In the genomic region with DNA sequence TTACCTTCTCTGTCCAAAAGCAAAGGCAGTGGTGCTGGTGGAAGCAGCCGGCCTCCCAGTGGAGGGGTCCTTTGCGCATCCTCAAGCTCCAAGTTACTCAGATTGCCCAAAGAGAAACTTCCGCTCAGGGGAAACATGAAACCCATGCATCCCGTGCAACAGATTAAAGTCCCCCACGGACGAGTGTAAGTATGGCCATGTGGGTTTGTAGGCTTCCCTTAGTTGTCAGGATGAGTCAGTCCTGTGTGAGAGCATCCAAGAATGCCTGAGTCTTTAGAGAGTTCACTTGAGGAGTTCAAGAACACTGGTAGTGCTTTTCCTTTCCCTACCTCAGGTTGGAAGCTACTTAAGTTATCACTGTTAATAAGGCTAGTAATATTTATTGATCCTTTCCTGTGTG, we compare ENCODE assay signal across 30 mouse cellular contexts. TPM values are rescaled to one million over a fixed set of nuclear protein-coding genes. Genes with fewer than 3 reads are reported as not detected.
DNase-seq lines count a peak whose midpoint lies in the region; ATAC-seq and TF ChIP-seq lines count a peak whose summit lies in the region.
"Had no signal": no experiment of that assay in that cellular context is flagged by ENCODE, and none has a peak within 500 bp of the region (broad histone marks: within the 10 kb centered on the region; RNA-seq: fewer than 3 reads in every experiment).

No protein-coding gene starts in this region.

- TF ChIP-seq CTCF in MEL (IDR thresholded peaks at IDR 0.05 in 2 of 3, conservative IDR thresholded peaks at IDR 0.05 in 1 of 3; ENCODE audit: control insufficient read depth in 1 of 3, insufficient read depth in 1 of 3, low read depth in 2 of 3, low read length in 3 of 3, poor library complexity in 1 of 3, severe bottlenecking in 1 of 3), result no peak
- TF ChIP-seq CTCF in lung, postnatal 0 days (IDR thresholded peaks at IDR 0.05), result no peak

- TF ChIP-seq RAD21 in MEL (IDR thresholded peaks at IDR 0.05; ENCODE audit: low read depth, low read length), result no peak

- H3K27ac ChIP-seq in heart, embryonic 15.5 days, result 0 out of 2 replicates have a peak overlapping the region, but pooled peaks have one; percentile 52
- peak overlapping the region; percentile 99 for H3K27ac ChIP-seq in MEL (ENCODE audit: control insufficient read depth, low read depth, low read length)
- no peak overlapping the region for H3K27ac ChIP-seq in midbrain, embryonic 13.5 days
- no peak overlapping the region for H3K27ac ChIP-seq in hindbrain, embryonic 12.5 days
- H3K27ac ChIP-seq in lung, postnatal 0 days (ENCODE audit: low read length), result no peak overlapping the region
- H3K27ac ChIP-seq: embryonic facial prominence, embryonic 13.5 days; heart, embryonic 10.5 days; intestine, embryonic 15.5 days; left cerebral cortex, adult 2 months; limb, embryonic 13.5 days; midbrain, embryonic 15.5 days; stomach, postnatal 0 days had no signal

- H3K79me2 ChIP-seq in MEL (ENCODE audit: control insufficient read depth, insufficient read depth, low read length, poor library complexity), result no peaks in the 10 kb centered on the region

- TF ChIP-seq POLR2A in MEL (IDR thresholded peaks at IDR 0.05; ENCODE audit: control insufficient read depth in 1 of 2, insufficient read depth in 1 of 2, low read depth in 1 of 2, low read length in 2 of 2, poor library complexity in 1 of 2), result no peak

- DNase-seq in heart, postnatal 14 days, result no peak
- DNase-seq in MEL (ENCODE audit: low read depth, low spot score), result no peak
- no peak for DNase-seq in lung, postnatal 0 days (ENCODE audit: low spot score)
- DNase-seq: adrenal gland, postnatal 10 days; B cell, adult 2 months; cerebellum, adult 18-20 months; cerebellum, postnatal 10 days; gastrocnemius, postnatal 10 days; kidney, adult 2 months; kidney, postnatal 36 days; lung, postnatal 4 days; right cerebral cortex, postnatal 4 days; thymus, adult 18-20 months; thymus, postnatal 36 days had no signal

- WGBS in heart, embryonic 15.5 days, result 78% methylated on average over 6 of the region's 6 CpGs
- 92% methylated on average over 6 of the region's 6 CpGs for WGBS in midbrain, embryonic 13.5 days
- WGBS in hindbrain, embryonic 12.5 days, result 88% methylated on average over 6 of the region's 6 CpGs
- 82% methylated on average over 6 of the region's 6 CpGs for WGBS in lung, postnatal 0 days

- no peak overlapping the region for H3K9ac ChIP-seq in heart, embryonic 15.5 days
- H3K9ac ChIP-seq in MEL (ENCODE audit: control insufficient read depth, low read depth, low read length, poor library complexity, severe bottlenecking), result peak overlapping the region; percentile 57
- H3K9ac ChIP-seq in midbrain, embryonic 13.5 days (replicated peaks), result no peak overlapping the region
- no peak overlapping the region for H3K9ac ChIP-seq in hindbrain, embryonic 12.5 days
- no peak overlapping the region for H3K9ac ChIP-seq in lung, postnatal 0 days (replicated peaks; ENCODE audit: low read depth)
- H3K9ac ChIP-seq: embryonic facial prominence, embryonic 13.5 days; intestine, embryonic 15.5 days; limb, embryonic 13.5 days; liver, embryonic 15.5 days; midbrain, embryonic 15.5 days had no signal

- peaks cover 17% of the 10 kb centered on the region for H3K36me3 ChIP-seq in heart, embryonic 15.5 days
- H3K36me3 ChIP-seq in MEL (ENCODE audit: control insufficient read depth in 1 of 2, insufficient read depth in 2 of 2, low read length in 2 of 2), result peaks cover 2 to 31% of the 10 kb centered on the region in 2 experiments; a peak in 2 of 4 replicates
- H3K36me3 ChIP-seq in midbrain, embryonic 13.5 days, result peaks cover 27% of the 10 kb centered on the region
- H3K36me3 ChIP-seq in hindbrain, embryonic 12.5 days, result peaks cover 11% of the 10 kb centered on the region
- 0 out of 2 replicates have a peak, but pooled peaks cover 10% of the 10 kb centered on the region for H3K36me3 ChIP-seq in lung, postnatal 0 days (ENCODE audit: insufficient read depth, low read length)
- H3K36me3 ChIP-seq: midbrain, embryonic 15.5 days had no signal

- H3K4me2 ChIP-seq in heart, embryonic 15.5 days, result no peak overlapping the region
- H3K4me2 ChIP-seq in midbrain, embryonic 13.5 days (replicated peaks), result no peak overlapping the region
- no peak overlapping the region for H3K4me2 ChIP-seq in hindbrain, embryonic 12.5 days (replicated peaks)
- no peak overlapping the region for H3K4me2 ChIP-seq in lung, postnatal 0 days (replicated peaks; ENCODE audit: low read depth, low read length)
- H3K4me2 ChIP-seq: embryonic facial prominence, embryonic 13.5 days; intestine, embryonic 15.5 days; limb, embryonic 13.5 days; midbrain, embryonic 15.5 days had no signal

- H3K4me3 ChIP-seq in heart, embryonic 15.5 days, result no peak overlapping the region
- H3K4me3 ChIP-seq in MEL (ENCODE audit: control insufficient read depth in 1 of 2, insufficient read depth in 1 of 2, low read depth in 2 of 2, low read length in 2 of 2), result peak overlapping the region in 1 of 2 experiments; percentile 13; a peak in 1 of 4 replicates
- no peak overlapping the region for H3K4me3 ChIP-seq in midbrain, embryonic 13.5 days (replicated peaks)
- H3K4me3 ChIP-seq in hindbrain, embryonic 12.5 days, result no peak overlapping the region
- no peak overlapping the region for H3K4me3 ChIP-seq in lung, postnatal 0 days (ENCODE audit: low read depth, low read length)
- H3K4me3 ChIP-seq: embryonic facial prominence, embryonic 13.5 days; erythroblast, embryonic 14.5 days; heart, embryonic 10.5 days; intestine, embryonic 15.5 days; layer of hippocampus, adult 2 months; left cerebral cortex, adult 2 months; limb, embryonic 13.5 days; liver, embryonic 15.5 days; midbrain, embryonic 15.5 days had no signal

- no peak for ATAC-seq in heart, embryonic 15.5 days (replicated peaks; ENCODE audit: insufficient number of reproducible peaks, insufficient read depth, low FRiP score, low read depth)
- ATAC-seq in granulocyte monocyte progenitor cell, adult 5-6 weeks (replicated peaks; ENCODE audit: poor library complexity, severe bottlenecking), result peak; percentile 18
- no peak for ATAC-seq in midbrain, embryonic 13.5 days
- no peak for ATAC-seq in hindbrain, embryonic 12.5 days (ENCODE audit: low FRiP score)
- no peak for ATAC-seq in lung, postnatal 0 days
- ATAC-seq: forebrain, embryonic 16.5 days; hindbrain, embryonic 16.5 days; intestine, embryonic 15.5 days; midbrain, embryonic 15.5 days had no signal

- H3K27me3 ChIP-seq in heart, embryonic 15.5 days, result no peaks in the 10 kb centered on the region
- H3K27me3 ChIP-seq in MEL (ENCODE audit: control insufficient read depth in 1 of 2, insufficient read depth in 2 of 2, low read length in 2 of 2), result no peaks in the 10 kb centered on the region
- no peaks in the 10 kb centered on the region for H3K27me3 ChIP-seq in midbrain, embryonic 13.5 days
- H3K27me3 ChIP-seq in hindbrain, embryonic 12.5 days, result no peaks in the 10 kb centered on the region
- no peaks in the 10 kb centered on the region for H3K27me3 ChIP-seq in lung, postnatal 0 days (replicated peaks; ENCODE audit: insufficient read depth, low read length)
- H3K27me3 ChIP-seq: embryonic facial prominence, embryonic 13.5 days; intestine, embryonic 15.5 days; limb, embryonic 13.5 days; liver, embryonic 15.5 days; midbrain, embryonic 15.5 days had no signal

- peaks cover 13% of the 10 kb centered on the region for H3K4me1 ChIP-seq in heart, embryonic 15.5 days (replicated peaks)
- H3K4me1 ChIP-seq in MEL (ENCODE audit: control insufficient read depth in 1 of 2, insufficient read depth in 2 of 2, low read length in 2 of 2), result peaks cover 19 to 20% of the 10 kb centered on the region in 2 experiments
- H3K4me1 ChIP-seq in midbrain, embryonic 13.5 days (replicated peaks), result no peaks in the 10 kb centered on the region
- H3K4me1 ChIP-seq in hindbrain, embryonic 12.5 days, result no peaks in the 10 kb centered on the region
- H3K4me1 ChIP-seq in lung, postnatal 0 days (ENCODE audit: insufficient read depth, low read depth, low read length), result no peaks in the 10 kb centered on the region
- H3K4me1 ChIP-seq: embryonic facial prominence, embryonic 13.5 days; intestine, embryonic 15.5 days; limb, embryonic 13.5 days; midbrain, embryonic 15.5 days had no signal

- no peaks in the 10 kb centered on the region for H3K9me3 ChIP-seq in heart, embryonic 15.5 days (replicated peaks)
- H3K9me3 ChIP-seq in MEL (replicated peaks; ENCODE audit: insufficient read depth, low read length), result no peaks in the 10 kb centered on the region
- H3K9me3 ChIP-seq in midbrain, embryonic 13.5 days, result no peaks in the 10 kb centered on the region
- H3K9me3 ChIP-seq in hindbrain, embryonic 12.5 days (replicated peaks), result no peaks in the 10 kb centered on the region
- H3K9me3 ChIP-seq in lung, postnatal 0 days (ENCODE audit: low read length), result no peaks in the 10 kb centered on the region
- H3K9me3 ChIP-seq: embryonic facial prominence, embryonic 13.5 days; heart, embryonic 10.5 days; intestine, embryonic 15.5 days; limb, embryonic 13.5 days; liver, embryonic 15.5 days; midbrain, embryonic 15.5 days had no signal

- no peak for TF ChIP-seq EP300 in MEL (IDR thresholded peaks at IDR 0.05; ENCODE audit: low read depth in 1 of 2, low read length in 2 of 2)
- no peak for TF ChIP-seq EP300 in lung, postnatal 0 days (IDR thresholded peaks at IDR 0.05)

- intact Hi-C loops in heart, postnatal 14 days (cut with DNase I), result no loop called here

TF ChIP-seq in MEL, 35 proteins besides CTCF, POLR2A, EP300 and RAD21:
- TF ChIP-seq MAX (IDR thresholded peaks at IDR 0.05; ENCODE audit: low read length) (no peak), ZNF384 (IDR thresholded peaks at IDR 0.05; ENCODE audit: low read depth, low read length) (no peak), ZC3H11A (IDR thresholded peaks at IDR 0.05; ENCODE audit: low read depth, low read length) (no peak)

RNA-seq across cellular contexts. Expression of a gene that starts 33.4 kb away (rescaled TPM):
- 165 TPM in 2 replicates for polyA plus RNA-seq in heart, embryonic 15.5 days (2015; fragmentation: Nextera tagmentation; extraction: Ambion mirVana)
- 10 to 100 TPM; 84.9 to 85.6 TPM for total RNA-seq in heart, postnatal 14 days (2021)
- total RNA-seq in MEL (2012; rRNA removed), result 201 and 203 TPM in 2 replicates
- 100 to 1,000 TPM; 185 to 647 TPM for polyA plus RNA-seq in MEL (2012; ENCODE audit: insufficient read depth in 1 of 2, insufficient read length in 2 of 2, low read depth in 1 of 2, low replicate concordance in 2 of 2, missing spikeins in 1 of 2)
- 108 and 137 TPM in 2 replicates for total RNA-seq in granulocyte monocyte progenitor cell, adult 5-6 weeks (2014; fragmentation: Nextera tagmentation)
- total RNA-seq in granulocyte monocyte progenitor cell, adult 5-6 weeks (2017), result 265 and 275 TPM in 2 replicates
- polyA plus RNA-seq in midbrain, embryonic 13.5 days (2015; fragmentation: Nextera tagmentation; extraction: Ambion mirVana), result 285 and 292 TPM in 2 replicates
- 284 and 289 TPM in 2 replicates for polyA plus RNA-seq in hindbrain, embryonic 12.5 days (2016; fragmentation: Nextera tagmentation; extraction: Ambion mirVana)
- 130 and 132 TPM in 2 replicates for polyA plus RNA-seq in lung, postnatal 0 days (2015; fragmentation: Nextera tagmentation; extraction: Ambion mirVana)

Comparison
In these comparisons a context has a peak if more than half of its experiments do, and no peak if none do; other contexts are left out.
1. H3K27ac ChIP-seq: peak in heart, embryonic 15.5 days (single experiment) and MEL (single experiment); none in midbrain, embryonic 13.5 days (single experiment), hindbrain, embryonic 12.5 days (single experiment) and lung, postnatal 0 days (single experiment).